Mouse (Mus musculus) ES-Bruce4 (cell line): Measurements from ENCODE around the gene Rsph9. TPM values are rescaled to one million over a fixed set of nuclear protein-coding genes. Genes with fewer than 3 reads are reported as not detected.

Experiments
- H3K27ac ChIP-seq: 2 replicates; pipeline ENCODE4 v1.5.1; 2012; ENCODE audit warnings: low read length, inconsistent platforms; ENCODE audit not compliant: insufficient read depth
- H3K27me3 ChIP-seq: 2 replicates; pipeline ENCODE4 v1.6.1; 2012; ENCODE audit warnings: mild to moderate bottlenecking, low read length, inconsistent platforms; ENCODE audit not compliant: control insufficient read depth, poor library complexity, insufficient read depth, severe bottlenecking
- H3K36me3 ChIP-seq: 2 replicates; pipeline ENCODE4 v1.6.1; 2012; ENCODE audit warnings: inconsistent platforms, mild to moderate bottlenecking, low read length, moderate library complexity; ENCODE audit not compliant: control insufficient read depth, poor library complexity, insufficient read depth, severe bottlenecking
- H3K4me1 ChIP-seq: one replicate; pipeline ENCODE4 v1.8.1; 2011; ENCODE audit warnings: low read length; ENCODE audit not compliant: control insufficient read depth, insufficient read depth
- H3K4me3 ChIP-seq: 2 replicates; pipeline ENCODE4 v1.5.1; 2011; ENCODE audit warnings: low read depth, mild to moderate bottlenecking, low read length
- H3K9ac ChIP-seq: 2 replicates; pipeline ENCODE4 v1.6.1; 2012; ENCODE audit warnings: low read depth, mild to moderate bottlenecking, inconsistent platforms; ENCODE audit not compliant: poor library complexity, severe bottlenecking
- H3K9me3 ChIP-seq: replicated peaks from 2 replicates; pipeline ENCODE4 v1.6.1; 2012; ENCODE audit warnings: mild to moderate bottlenecking, low read length, inconsistent platforms; ENCODE audit not compliant: control insufficient read depth, poor library complexity, insufficient read depth, severe bottlenecking
- CTCF ChIP-seq: IDR thresholded peaks from one replicate; pipeline ENCODE4 v1.8.1; 2011; ENCODE audit warnings: low read depth, low read length
- EP300 ChIP-seq: IDR thresholded peaks from 2 replicates; pipeline ENCODE4 v1.6.1; 2011; ENCODE audit warnings: low read depth, low read length; ENCODE audit not compliant: insufficient read depth
- POLR2A ChIP-seq: IDR thresholded peaks from one replicate; pipeline ENCODE4 v1.8.1; 2011; ENCODE audit warnings: low read length; ENCODE audit not compliant: insufficient read depth
- polyA plus RNA-seq: library from polyadenylated mRNA; stranded (reverse); fragments of >200 nt; gene quantifications from 2 replicates; pipeline ENCODE4 v1.2.4, GENCODE M21; 2011; ENCODE audit warnings: low read depth; ENCODE audit not compliant: missing spikeins, insufficient read depth, insufficient read length

Rsph9 gene
- polyA plus RNA-seq, 1 experiment, result 1.0 TPM

DNA sequence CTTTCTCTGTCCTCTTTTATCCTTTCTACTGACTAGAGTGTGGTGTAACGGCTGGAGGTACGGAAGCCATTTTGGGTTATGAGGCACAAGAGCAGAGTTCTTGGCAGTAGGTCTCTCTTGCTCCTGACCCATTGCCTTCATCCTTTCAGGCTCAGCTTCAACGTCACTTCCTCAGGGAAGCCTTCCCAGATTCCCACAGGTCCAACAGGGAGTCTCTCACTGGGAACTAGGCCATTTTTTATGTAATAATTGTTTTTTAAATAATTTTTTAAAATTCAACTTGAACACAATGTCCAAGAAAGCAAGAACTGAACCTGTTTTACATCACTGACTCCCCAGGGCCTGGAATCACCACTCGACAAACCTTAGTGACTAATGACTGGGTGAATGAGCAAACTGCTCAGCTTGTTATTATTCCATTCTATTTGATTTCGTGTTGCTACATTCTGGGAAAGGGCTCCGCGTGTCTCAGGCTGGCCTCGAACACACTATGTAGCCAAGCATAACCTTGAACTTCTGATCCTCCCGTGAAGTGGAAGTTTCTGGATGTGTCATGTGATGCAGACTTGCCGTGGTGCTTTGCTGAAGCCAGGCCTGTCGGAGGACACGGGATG, 66.0 kb downstream of the Rsph9 start:
- H3K4me1 ChIP-seq, result peaks cover 11% of the 10 kb centered on the region
- no peak overlapping the region for H3K9ac ChIP-seq
- TF ChIP-seq POLR2A (no peak), CTCF (no peak), EP300 (no peak)
- H3K9me3 ChIP-seq, result 0 out of 2 replicates have a peak, but pooled peaks cover 2% of the 10 kb centered on the region
- H3K4me3 ChIP-seq, result no peak overlapping the region
- H3K27me3 ChIP-seq, result no peaks in the 10 kb centered on the region
- H3K27ac ChIP-seq, result no peak overlapping the region
- H3K36me3 ChIP-seq, result no peaks in the 10 kb centered on the region

DNA sequence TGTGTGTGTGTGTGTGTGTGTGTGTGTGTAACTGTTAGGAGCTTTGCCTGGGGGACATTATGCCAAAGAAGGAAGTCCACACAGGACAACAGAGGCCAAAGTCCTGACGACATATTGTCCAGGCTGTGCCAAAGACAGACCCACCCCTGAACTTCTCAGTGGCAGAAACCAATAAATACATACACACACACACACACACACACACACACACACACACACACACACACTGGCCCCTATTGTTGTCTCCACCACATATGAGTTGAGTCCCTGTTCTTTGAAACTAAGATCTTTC, 67.8 kb downstream of the Rsph9 start:
- Histone ChIP-seq H3K36me3 (no peaks in the 10 kb centered on the region), H3K27ac (no peak overlapping the region), H3K4me3 (no peak overlapping the region), H3K27me3 (no peaks in the 10 kb centered on the region), H3K9ac (no peak overlapping the region), H3K9me3 (0 out of 2 replicates have a peak, but pooled peaks cover 2% of the 10 kb centered on the region), H3K4me1 (peaks cover 10% of the 10 kb centered on the region)
- TF ChIP-seq POLR2A, result no peak
- TF ChIP-seq EP300, result no peak
- TF ChIP-seq CTCF, result no peak

DNA sequence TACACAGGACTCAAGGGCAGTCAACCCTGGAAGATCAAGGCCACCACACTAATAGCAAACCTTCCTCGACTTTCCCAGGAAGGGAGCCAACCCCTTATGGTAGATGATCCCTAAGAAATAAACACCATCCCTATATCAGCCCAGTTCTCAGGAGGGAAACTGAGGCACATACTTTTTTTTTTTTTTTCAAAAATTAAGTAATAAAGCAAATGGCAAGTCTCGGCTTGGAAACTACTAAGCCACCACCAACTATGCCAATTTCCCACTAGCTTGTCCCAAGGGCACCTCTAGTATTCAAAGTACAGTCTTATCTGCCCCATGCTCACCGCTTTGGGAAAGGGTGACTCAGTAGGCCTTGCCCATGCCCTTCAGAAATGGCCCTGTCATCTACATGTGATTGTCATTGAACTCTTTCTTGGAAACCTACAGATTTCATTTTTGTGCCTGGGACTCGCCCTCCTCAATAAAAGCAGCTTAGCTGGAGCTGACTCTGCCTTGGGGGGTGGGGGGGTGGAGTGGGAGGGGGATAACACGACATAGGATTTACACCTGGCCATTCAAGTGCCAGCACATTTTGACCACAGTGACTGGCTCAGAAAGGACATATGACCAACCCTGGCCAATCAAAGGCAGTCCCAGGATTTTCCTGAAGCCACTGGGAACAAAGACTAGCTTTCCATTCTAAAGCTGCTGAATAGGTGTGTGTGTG, 68.3 kb downstream of the Rsph9 start:
- peaks cover 8% of the 10 kb centered on the region for H3K4me1 ChIP-seq
- no peaks in the 10 kb centered on the region for H3K36me3 ChIP-seq
- no peaks in the 10 kb centered on the region for H3K27me3 ChIP-seq
- H3K4me3 ChIP-seq, result no peak overlapping the region
- H3K9me3 ChIP-seq, result 0 out of 2 replicates have a peak, but pooled peaks cover 2% of the 10 kb centered on the region
- H3K27ac ChIP-seq, result no peak overlapping the region
- H3K9ac ChIP-seq, result no peak overlapping the region
- no peak for TF ChIP-seq CTCF
- TF ChIP-seq POLR2A, result no peak
- TF ChIP-seq EP300, result no peak

DNA sequence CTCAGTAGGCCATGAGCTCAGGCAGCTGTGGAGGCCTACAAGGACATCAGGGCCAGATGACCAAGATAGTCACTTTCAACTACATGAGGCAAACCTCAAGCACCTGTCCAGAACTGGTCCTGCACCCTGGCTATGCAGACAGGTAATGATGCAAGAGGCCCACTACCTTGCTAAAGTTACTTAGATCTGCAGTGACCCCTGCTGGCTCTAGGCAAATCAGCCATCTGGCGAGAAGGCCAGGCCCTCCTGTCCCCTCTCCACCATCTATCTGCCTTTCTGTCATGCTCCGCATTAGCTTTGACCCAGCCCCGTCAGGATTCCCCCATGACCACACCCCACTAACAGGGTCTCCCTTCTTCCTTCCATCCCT, 68.9 kb downstream of the Rsph9 start:
- Histone ChIP-seq H3K27ac (no peak overlapping the region), H3K9ac (peak overlapping the region; percentile 10; the same call in 1 of the 2 replicates), H3K4me3 (no peak overlapping the region), H3K4me1 (peaks cover 5% of the 10 kb centered on the region), H3K9me3 (0 out of 2 replicates have a peak, but pooled peaks cover 2% of the 10 kb centered on the region), H3K36me3 (no peaks in the 10 kb centered on the region), H3K27me3 (no peaks in the 10 kb centered on the region)
- TF ChIP-seq CTCF, result peak; percentile 79
- TF ChIP-seq POLR2A, result no peak
- peak; percentile 60; the same call in 1 of the 2 replicates for TF ChIP-seq EP300

DNA sequence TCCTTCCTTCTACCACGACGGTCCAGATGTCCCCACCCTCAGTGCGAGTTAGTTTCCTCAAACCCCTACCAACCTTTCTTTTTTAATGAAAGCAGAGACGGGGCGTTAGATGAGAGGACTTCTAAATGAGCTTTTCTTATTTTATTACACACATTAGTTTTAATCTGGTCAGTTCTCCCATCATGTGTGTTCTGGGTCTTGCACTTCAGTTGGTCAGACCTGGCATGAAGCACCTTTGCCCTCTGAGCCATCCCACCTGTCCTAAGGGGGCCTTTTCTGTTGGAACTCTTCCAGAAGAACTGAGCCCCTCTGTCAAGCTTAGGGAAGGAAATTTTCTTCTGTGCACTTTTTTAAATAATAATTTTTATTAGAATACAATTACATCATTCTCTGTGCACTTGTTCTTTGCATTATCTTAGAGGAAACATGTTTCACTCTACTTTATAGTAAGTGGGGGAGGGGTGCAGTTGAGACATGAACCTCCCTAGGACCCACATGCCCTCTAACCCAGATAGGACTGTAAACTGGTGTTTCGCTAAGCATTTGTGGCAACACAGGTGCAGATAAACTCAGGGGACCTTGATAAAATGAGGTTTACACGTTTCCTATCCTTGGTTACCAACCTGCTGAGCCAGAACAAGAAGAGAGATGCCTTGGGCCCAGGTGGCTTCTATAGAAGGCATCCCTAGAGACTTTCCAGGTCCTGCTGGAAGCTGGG, 69.5 kb downstream of the Rsph9 start:
- no peaks in the 10 kb centered on the region for H3K36me3 ChIP-seq
- H3K27ac ChIP-seq, result no peak overlapping the region
- H3K9me3 ChIP-seq, result 0 out of 2 replicates have a peak, but pooled peaks cover 2% of the 10 kb centered on the region
- peak overlapping the region; percentile 10 for H3K9ac ChIP-seq
- H3K4me1 ChIP-seq, result peaks cover 5% of the 10 kb centered on the region
- TF ChIP-seq EP300 (no peak), POLR2A (no peak), CTCF (no peak)
- H3K27me3 ChIP-seq, result no peaks in the 10 kb centered on the region
- peak overlapping the region; percentile 43; the same call in 1 of the 2 replicates for H3K4me3 ChIP-seq
